Mouse (Mus musculus): ENCODE measurements around the gene Zfpl1. TPM values are rescaled to one million over a fixed set of nuclear protein-coding genes. Genes with fewer than 3 reads are reported as not detected.
A peak's percentile ranks its signal among the peaks of the same experiment; 100 is the strongest.

The Zfpl1 gene
- polyA plus RNA-seq, 1 experiment from 2014 or later = 82.5 TPM

DNA sequence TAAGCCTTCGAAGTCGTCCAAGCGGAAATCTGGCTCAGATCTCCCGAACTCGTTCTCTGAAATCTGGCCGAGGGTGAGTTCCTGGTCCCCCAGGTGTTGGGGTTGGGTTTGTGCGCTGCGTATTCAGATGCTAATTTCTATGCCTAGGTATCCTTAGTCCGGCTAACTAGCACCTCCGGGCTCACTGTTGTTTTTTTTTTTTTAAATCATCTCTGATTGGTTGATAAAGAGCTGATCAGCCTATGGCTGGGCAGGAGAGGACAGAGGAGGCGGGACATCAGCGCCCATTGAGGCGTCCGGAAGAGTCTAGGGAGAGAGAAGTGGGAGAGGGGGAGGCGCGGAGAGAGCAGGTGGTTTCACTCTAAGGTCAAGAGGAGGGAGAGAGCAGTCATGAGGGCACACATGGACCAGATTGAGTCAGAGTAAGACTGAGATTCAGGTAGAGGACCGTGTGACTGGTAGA is 692 bp upstream of the Zfpl1 start:
- Histone ChIP-seq H3K4me2 (peak overlapping the region; percentile 92), H3K27ac (no peak overlapping the region), H3K27me3 (no peaks in the 10 kb centered on the region), H3K4me3 (peak overlapping the region; percentile 72), H3K9ac (peak overlapping the region; percentile 58), H3K4me1 (replicated peaks) (peaks cover 29% of the 10 kb centered on the region), H3K36me3 (peaks cover 24% of the 10 kb centered on the region), H3K9me3 (no peaks in the 10 kb centered on the region)
- under 1% methylated on average over 17 of the region's 17 CpGs for WGBS
- peak; percentile 60 for ATAC-seq (ENCODE audit: low FRiP score)

GRCm38 (mm10) chr19:6082156-6082555 is 2.6 kb downstream of the Zfpl1 start, which contains the start of gene Gm28374:
Gene Gm28374, minus strand, starts transcription at chr19:6082256.
- 97% methylated on average over 9 of the region's 9 CpGs for WGBS
- H3K9ac ChIP-seq = no peak within 1 kb of the TSS

GRCm38 (mm10) chr19:6079983-6080480 is 4.7 kb downstream of the Zfpl1 start, which contains the start of gene Tmem262:
Gene Tmem262, plus strand, starts transcription at chr19:6080033.
- ATAC-seq (ENCODE audit: low FRiP score) = no peak
- WGBS = 94% methylated on average over 12 of the region's 12 CpGs
- peaks cover 43% of the 10 kb centered on the region for H3K36me3 ChIP-seq

More at GRCm38 (mm10) chr19:6082156-6082555, 2.6 kb downstream of the Zfpl1 start, which contains the start of gene Gm28374:
- no peak within 1 kb of the TSS for H3K27ac ChIP-seq
- no peaks in the 10 kb centered on the region for H3K27me3 ChIP-seq
- peaks cover 40% of the 10 kb centered on the region for H3K36me3 ChIP-seq
- H3K9me3 ChIP-seq = no peaks in the 10 kb centered on the region
- no peak for ATAC-seq (ENCODE audit: low FRiP score)
- no peak within 1 kb of the TSS for H3K4me2 ChIP-seq
- no peak within 1 kb of the TSS for H3K4me3 ChIP-seq
- H3K4me1 ChIP-seq (replicated peaks) = peaks cover 34% of the 10 kb centered on the region

GRCm38 (mm10) chr19:6076564-6077393 is 8.0 kb downstream of the Zfpl1 start, which contains the start of gene Vps51:
Gene Vps51, minus strand, starts transcription at chr19:6077231.
- 1% methylated on average over 33 of the region's 33 CpGs for WGBS
- Histone ChIP-seq H3K36me3 (peaks cover 55% of the 10 kb centered on the region), H3K9me3 (no peaks in the 10 kb centered on the region), H3K4me2 (peak within 1 kb of the TSS; percentile 93), H3K27me3 (no peaks in the 10 kb centered on the region), H3K9ac (peak within 1 kb of the TSS; percentile 82), H3K27ac (peak within 1 kb of the TSS; percentile 91), H3K4me1 (replicated peaks) (peaks cover 24% of the 10 kb centered on the region), H3K4me3 (peak within 1 kb of the TSS; percentile 76)
- peak; percentile 92 for ATAC-seq (ENCODE audit: low FRiP score)

More at GRCm38 (mm10) chr19:6079983-6080480, 4.7 kb downstream of the Zfpl1 start, which contains the start of gene Tmem262:
- Histone ChIP-seq H3K9ac (no peak within 1 kb of the TSS), H3K4me2 (no peak within 1 kb of the TSS), H3K27ac (no peak within 1 kb of the TSS), H3K4me1 (replicated peaks) (peaks cover 42% of the 10 kb centered on the region), H3K27me3 (no peaks in the 10 kb centered on the region), H3K9me3 (no peaks in the 10 kb centered on the region), H3K4me3 (no peak within 1 kb of the TSS)

- no peak overlapping the region for H3K27ac ChIP-seq
- H3K4me3 ChIP-seq = no peak overlapping the region
- H3K27me3 ChIP-seq = no peaks in the 10 kb centered on the region
- H3K9me3 ChIP-seq = no peaks in the 10 kb centered on the region
- H3K4me2 ChIP-seq = no peak overlapping the region
- peaks cover 24% of the 10 kb centered on the region for H3K4me1 ChIP-seq (replicated peaks)
- H3K9ac ChIP-seq = no peak overlapping the region
- 92% methylated on average over 5 of the region's 5 CpGs for WGBS
- ATAC-seq (ENCODE audit: low FRiP score) = no peak
- H3K36me3 ChIP-seq = peaks cover 55% of the 10 kb centered on the region
Measured at GRCm38 (mm10) chr19:6073889-6074288, 10.9 kb downstream of the Zfpl1 start.

- no peak overlapping the region for H3K27ac ChIP-seq
- no peak for ATAC-seq (ENCODE audit: low FRiP score)
- WGBS = 96% methylated on average over 19 of the region's 19 CpGs
- no peak overlapping the region for H3K9ac ChIP-seq
- H3K27me3 ChIP-seq = no peaks in the 10 kb centered on the region
- H3K36me3 ChIP-seq = peaks cover 59% of the 10 kb centered on the region
- no peak overlapping the region for H3K4me3 ChIP-seq
- H3K9me3 ChIP-seq = no peaks in the 10 kb centered on the region
- H3K4me2 ChIP-seq = no peak overlapping the region
- peaks cover 37% of the 10 kb centered on the region for H3K4me1 ChIP-seq (replicated peaks)
Measured at GRCm38 (mm10) chr19:6071261-6071660, 13.5 kb downstream of the Zfpl1 start.

- H3K4me2 ChIP-seq = no peak overlapping the region
- peaks cover 59% of the 10 kb centered on the region for H3K36me3 ChIP-seq
- H3K9me3 ChIP-seq = no peaks in the 10 kb centered on the region
- no peak overlapping the region for H3K27ac ChIP-seq
- ATAC-seq (ENCODE audit: low FRiP score) = no peak
- no peaks in the 10 kb centered on the region for H3K27me3 ChIP-seq
- H3K4me3 ChIP-seq = no peak overlapping the region
- H3K9ac ChIP-seq = no peak overlapping the region
- H3K4me1 ChIP-seq (replicated peaks) = peaks cover 37% of the 10 kb centered on the region
- 92% methylated on average over 31 of the region's 31 CpGs for WGBS
Measured at GRCm38 (mm10) chr19:6070571-6071250, 14.0 kb downstream of the Zfpl1 start.

DNA sequence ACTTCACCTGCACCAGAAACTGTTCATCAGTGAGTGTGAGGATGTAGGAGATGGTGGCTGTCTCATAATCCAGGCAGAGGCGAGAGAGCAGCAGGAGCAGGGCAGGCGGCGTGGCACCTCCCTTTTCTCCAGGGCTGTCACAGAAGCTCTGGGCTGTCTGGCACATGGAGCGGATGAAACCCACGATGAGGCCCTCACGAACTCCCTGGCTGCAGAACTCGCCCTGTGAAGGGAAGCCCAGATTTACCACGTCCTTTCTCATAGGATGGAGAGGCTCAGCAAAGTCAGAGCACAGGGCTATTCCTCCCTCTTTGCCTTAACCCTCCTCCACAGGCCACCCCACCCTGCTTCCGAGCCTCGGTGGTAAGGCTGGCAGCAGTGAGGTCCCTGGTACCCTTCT is 14.9 kb downstream of the Zfpl1 start:
- Histone ChIP-seq H3K9me3 (no peaks in the 10 kb centered on the region), H3K27ac (no peak overlapping the region), H3K4me1 (replicated peaks) (peaks cover 34% of the 10 kb centered on the region), H3K27me3 (no peaks in the 10 kb centered on the region), H3K36me3 (peaks cover 54% of the 10 kb centered on the region), H3K4me2 (no peak overlapping the region), H3K9ac (no peak overlapping the region), H3K4me3 (no peak overlapping the region)
- ATAC-seq (ENCODE audit: low FRiP score) = no peak
- WGBS = 97% methylated on average over 10 of the region's 10 CpGs

DNA sequence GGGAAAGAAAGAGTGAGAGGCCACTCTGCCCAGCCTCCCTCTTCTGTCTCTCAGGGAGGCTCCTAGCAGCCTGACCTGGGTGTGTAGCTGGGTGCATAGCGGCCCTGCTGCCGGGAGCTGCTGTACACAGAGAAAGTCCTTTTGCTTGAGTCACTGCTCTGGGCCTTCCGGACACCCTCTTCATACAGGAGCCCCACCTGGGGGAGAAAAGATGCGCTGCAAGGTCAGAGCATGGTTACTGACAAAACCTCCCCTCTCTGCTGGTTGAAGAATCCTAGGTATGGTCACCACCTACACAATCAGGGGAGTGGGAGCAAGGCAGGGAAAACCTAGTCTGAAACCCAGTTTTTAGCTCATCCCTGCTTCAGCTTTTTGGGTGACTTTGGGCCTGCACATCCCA is 15.8 kb downstream of the Zfpl1 start:
- H3K4me2 ChIP-seq = no peak overlapping the region
- no peaks in the 10 kb centered on the region for H3K27me3 ChIP-seq
- H3K4me3 ChIP-seq = no peak overlapping the region
- 89% methylated on average over 4 of the region's 4 CpGs for WGBS
- no peaks in the 10 kb centered on the region for H3K9me3 ChIP-seq
- no peak overlapping the region for H3K9ac ChIP-seq
- no peak for ATAC-seq (ENCODE audit: low FRiP score)
- H3K36me3 ChIP-seq = peaks cover 48% of the 10 kb centered on the region
- H3K27ac ChIP-seq = peak overlapping the region; percentile 93; the same call in 1 of the 2 replicates
- H3K4me1 ChIP-seq (replicated peaks) = peaks cover 33% of the 10 kb centered on the region

DNA sequence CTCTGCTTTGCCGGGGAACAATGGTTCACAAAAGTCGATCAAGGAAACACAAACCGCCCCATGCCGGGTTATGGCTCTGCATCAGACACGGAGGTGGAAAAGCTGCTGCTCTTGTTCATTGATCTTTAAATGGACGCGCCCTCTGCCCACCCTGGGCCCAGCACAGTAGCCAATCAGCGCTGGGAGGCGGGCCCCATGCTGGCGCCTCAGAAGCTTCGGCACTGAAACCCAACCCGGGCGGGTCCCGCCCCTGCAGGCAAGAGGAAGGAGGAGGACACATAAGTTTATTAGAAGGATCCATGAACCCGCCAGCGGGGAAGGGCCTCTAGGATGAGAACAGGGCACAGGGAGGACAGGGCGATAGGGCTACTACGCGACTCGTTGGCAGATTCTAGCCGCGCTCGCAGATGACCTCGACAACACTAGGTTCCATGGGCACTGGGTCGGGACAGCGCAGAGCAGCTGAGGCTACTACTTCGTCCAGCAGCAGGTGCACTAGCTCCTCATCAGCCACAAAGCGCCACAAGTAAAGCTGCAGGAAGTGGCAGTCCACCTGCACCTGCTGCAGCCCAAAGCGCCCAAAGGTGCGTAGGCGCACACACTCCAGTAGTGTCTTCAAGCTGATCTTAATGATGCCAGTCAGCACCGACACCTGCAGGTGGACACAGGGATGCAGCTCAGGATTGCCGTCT is 16.9 kb downstream of the Zfpl1 start, which contains the start of gene Tm7sf2:
Tm7sf2 (minus strand) TSS at position 650 of the 692 bp plus-strand sequence.
- ATAC-seq (ENCODE audit: low FRiP score) = peak; percentile 90
- Histone ChIP-seq H3K9ac (peak within 1 kb of the TSS; percentile 87), H3K4me1 (replicated peaks) (peaks cover 44% of the 10 kb centered on the region), H3K27ac (peak within 1 kb of the TSS; percentile 93), H3K4me2 (peak within 1 kb of the TSS; percentile 92), H3K4me3 (peak within 1 kb of the TSS; percentile 60), H3K9me3 (no peaks in the 10 kb centered on the region), H3K27me3 (no peaks in the 10 kb centered on the region), H3K36me3 (peaks cover 37% of the 10 kb centered on the region)
- 10% methylated on average over 33 of the region's 33 CpGs for WGBS

GRCm38 (mm10) chr19:6067011-6067723 is 17.6 kb downstream of the Zfpl1 start:
- no peaks in the 10 kb centered on the region for H3K27me3 ChIP-seq
- under 1% methylated on average over 30 of the region's 30 CpGs for WGBS
- no peaks in the 10 kb centered on the region for H3K9me3 ChIP-seq
- H3K27ac ChIP-seq = peak overlapping the region; percentile 93
- ATAC-seq (ENCODE audit: low FRiP score) = peak; percentile 80
- peak overlapping the region; percentile 92 for H3K4me2 ChIP-seq
- H3K9ac ChIP-seq = peak overlapping the region; percentile 87
- peaks cover 51% of the 10 kb centered on the region for H3K4me1 ChIP-seq (replicated peaks)
- H3K4me3 ChIP-seq = peak overlapping the region; percentile 60
- H3K36me3 ChIP-seq = peaks cover 32% of the 10 kb centered on the region

Data from hindbrain, embryonic 13.5 days (tissue).